Comparison of ENCODE assay signal across 8 mouse cellular contexts in genomic region chr16:8523480-8524144, GRCm38 (mm10). TPM values are rescaled to one million over a fixed set of nuclear protein-coding genes. Genes with fewer than 3 reads are reported as not detected.
DNase-seq lines count a peak whose midpoint lies in the region; ATAC-seq lines count a peak whose summit lies in the region.

No protein-coding gene starts in this region.

- H3K36me3 ChIP-seq in liver, embryonic 12.5 days: no peaks in the 10 kb centered on the region
- no peaks in the 10 kb centered on the region for H3K36me3 ChIP-seq in forebrain, embryonic 13.5 days (ENCODE audit: poor library complexity, severe bottlenecking)
- no peaks in the 10 kb centered on the region for H3K36me3 ChIP-seq in hindbrain, embryonic 12.5 days
- H3K36me3 ChIP-seq in midbrain, embryonic 10.5 days: no peaks in the 10 kb centered on the region
- no peaks in the 10 kb centered on the region for H3K36me3 ChIP-seq in stomach, embryonic 16.5 days (ENCODE audit: control insufficient read depth, insufficient read depth, low read length)

- no peak overlapping the region for H3K4me2 ChIP-seq in liver, embryonic 12.5 days
- peak overlapping the region; percentile 23 for H3K4me2 ChIP-seq in forebrain, embryonic 13.5 days
- no peak overlapping the region; the same call in 1 of the 2 replicates for H3K4me2 ChIP-seq in hindbrain, embryonic 12.5 days (replicated peaks)
- no peak overlapping the region for H3K4me2 ChIP-seq in stomach, embryonic 16.5 days (ENCODE audit: low read depth, low read length)

- H3K4me1 ChIP-seq in liver, embryonic 12.5 days: peaks cover 6% of the 10 kb centered on the region
- peaks cover 19% of the 10 kb centered on the region for H3K4me1 ChIP-seq in forebrain, embryonic 13.5 days
- H3K4me1 ChIP-seq in hindbrain, embryonic 12.5 days: peaks cover 22% of the 10 kb centered on the region
- peaks cover 13% of the 10 kb centered on the region for H3K4me1 ChIP-seq in midbrain, embryonic 10.5 days
- H3K4me1 ChIP-seq in stomach, embryonic 16.5 days (ENCODE audit: control insufficient read depth, insufficient read depth, low read length): peaks cover 25% of the 10 kb centered on the region

- H3K27me3 ChIP-seq in liver, embryonic 12.5 days (replicated peaks): no peaks in the 10 kb centered on the region; the same call in 1 of the 2 replicates
- peaks cover 79% of the 10 kb centered on the region for H3K27me3 ChIP-seq in forebrain, embryonic 13.5 days
- H3K27me3 ChIP-seq in hindbrain, embryonic 12.5 days: no peaks in the 10 kb centered on the region; the same call in 1 of the 2 replicates
- H3K27me3 ChIP-seq in midbrain, embryonic 10.5 days (ENCODE audit: low read depth, poor library complexity, severe bottlenecking): no peaks in the 10 kb centered on the region; the same call in 1 of the 2 replicates
- no peaks in the 10 kb centered on the region for H3K27me3 ChIP-seq in stomach, embryonic 16.5 days (ENCODE audit: control insufficient read depth, insufficient read depth, low read length)

- 49% methylated on average over 11 of the region's 11 CpGs for WGBS in liver, embryonic 12.5 days (ENCODE audit: insufficient replicate concordance)
- 10% methylated on average over 11 of the region's 11 CpGs for WGBS in forebrain, embryonic 13.5 days
- 24% methylated on average over 11 of the region's 11 CpGs for WGBS in hindbrain, embryonic 12.5 days
- 47% methylated on average over 11 of the region's 11 CpGs for WGBS in midbrain, embryonic 10.5 days
- WGBS in stomach, embryonic 16.5 days: 27% methylated on average over 11 of the region's 11 CpGs

- DNase-seq in liver: peak; percentile 33
- DNase-seq in layer of hippocampus, postnatal 25 days (ENCODE audit: extremely low spot score in 1 of 2, low spot score in 1 of 2): peak; percentile 12 to 22
- peak; percentile 13 for DNase-seq in midbrain, embryonic 10.5 days (ENCODE audit: low spot score)
- no peak for DNase-seq in urinary bladder, postnatal 25 days (ENCODE audit: low spot score)

- no peak overlapping the region for H3K27ac ChIP-seq in liver, embryonic 12.5 days
- H3K27ac ChIP-seq in forebrain, embryonic 13.5 days: peak overlapping the region; percentile 75
- H3K27ac ChIP-seq in hindbrain, embryonic 12.5 days: peak overlapping the region; percentile 83
- peak overlapping the region; percentile 67 for H3K27ac ChIP-seq in midbrain, embryonic 10.5 days (replicated peaks)
- peak overlapping the region; percentile 38 for H3K27ac ChIP-seq in stomach, embryonic 16.5 days (ENCODE audit: low read length)

- no peak for ATAC-seq in liver, embryonic 12.5 days
- ATAC-seq in forebrain, embryonic 13.5 days: peak; percentile 95
- peak; percentile 85 for ATAC-seq in hindbrain, embryonic 12.5 days (ENCODE audit: low FRiP score)
- peak; percentile 54; the same call in 1 of the 2 replicates for ATAC-seq in stomach, embryonic 16.5 days (ENCODE audit: insufficient read depth, low FRiP score)

- H3K4me3 ChIP-seq in liver, embryonic 12.5 days: no peak overlapping the region
- H3K4me3 ChIP-seq in forebrain, embryonic 13.5 days: no peak overlapping the region
- no peak overlapping the region for H3K4me3 ChIP-seq in hindbrain, embryonic 12.5 days
- no peak overlapping the region for H3K4me3 ChIP-seq in midbrain, embryonic 10.5 days
- H3K4me3 ChIP-seq in stomach, embryonic 16.5 days (replicated peaks; ENCODE audit: low read length): no peak overlapping the region

- no peaks in the 10 kb centered on the region for H3K9me3 ChIP-seq in liver, embryonic 12.5 days (replicated peaks)
- H3K9me3 ChIP-seq in forebrain, embryonic 13.5 days (replicated peaks): no peaks in the 10 kb centered on the region
- no peaks in the 10 kb centered on the region for H3K9me3 ChIP-seq in hindbrain, embryonic 12.5 days (replicated peaks)
- no peaks in the 10 kb centered on the region for H3K9me3 ChIP-seq in midbrain, embryonic 10.5 days (replicated peaks)
- no peaks in the 10 kb centered on the region for H3K9me3 ChIP-seq in stomach, embryonic 16.5 days (replicated peaks; ENCODE audit: control insufficient read depth, low read length)

- no peak overlapping the region for H3K9ac ChIP-seq in liver, embryonic 12.5 days
- H3K9ac ChIP-seq in forebrain, embryonic 13.5 days: no peak overlapping the region
- no peak overlapping the region for H3K9ac ChIP-seq in hindbrain, embryonic 12.5 days
- 0 out of 2 replicates have a peak overlapping the region, but pooled peaks have one; percentile 28 for H3K9ac ChIP-seq in stomach, embryonic 16.5 days (ENCODE audit: low read length)

RNA-seq across cellular contexts. Expression of gene Abat, which starts 10.4 kb away (rescaled TPM):
- 19.6 and 20.1 TPM in 2 replicates for polyA plus RNA-seq in liver, embryonic 12.5 days (2016; fragmentation: Nextera tagmentation; extraction: Ambion mirVana)
- polyA plus RNA-seq in forebrain, embryonic 13.5 days (2015; fragmentation: Nextera tagmentation; extraction: Ambion mirVana): 42.7 and 47.7 TPM in 2 replicates
- polyA plus RNA-seq in hindbrain, embryonic 12.5 days (2016; fragmentation: Nextera tagmentation; extraction: Ambion mirVana): 68.3 and 78.9 TPM in 2 replicates
- 100 to 1,000 TPM; 136 to 146 TPM for total RNA-seq in layer of hippocampus, postnatal 25 days (2021)
- 16.4 and 23.4 TPM in 2 replicates for polyA plus RNA-seq in midbrain, embryonic 10.5 days (2016; fragmentation: Nextera tagmentation; extraction: Ambion mirVana)
- polyA plus RNA-seq in stomach, embryonic 16.5 days (2015; fragmentation: Nextera tagmentation; extraction: Ambion mirVana): 24.5 and 29.8 TPM in 2 replicates

RNA-seq across cellular contexts. Expression of gene Mettl22, which starts 53.0 kb away (rescaled TPM):
- 9.7 and 10.7 TPM in 2 replicates for polyA plus RNA-seq in liver, embryonic 12.5 days (2016; fragmentation: Nextera tagmentation; extraction: Ambion mirVana)
- 28.9 and 31.6 TPM in 2 replicates for polyA plus RNA-seq in forebrain, embryonic 13.5 days (2015; fragmentation: Nextera tagmentation; extraction: Ambion mirVana)
- 20.3 and 22.6 TPM in 2 replicates for polyA plus RNA-seq in hindbrain, embryonic 12.5 days (2016; fragmentation: Nextera tagmentation; extraction: Ambion mirVana)
- 10 to 100 TPM; 22.1 to 26.5 TPM for total RNA-seq in layer of hippocampus, postnatal 25 days (2021)
- polyA plus RNA-seq in midbrain, embryonic 10.5 days (2016; fragmentation: Nextera tagmentation; extraction: Ambion mirVana): 23.6 and 25.7 TPM in 2 replicates
- polyA plus RNA-seq in stomach, embryonic 16.5 days (2015; fragmentation: Nextera tagmentation; extraction: Ambion mirVana): 14.6 and 18.7 TPM in 2 replicates
